In genomic region chr14:28035013-28035412, GRCm38 (mm10) we compare ENCODE assay signal across 21 mouse cellular contexts.
DNase-seq lines count a peak whose midpoint lies in the region; ATAC-seq and TF ChIP-seq lines count a peak whose summit lies in the region.
"Had no signal": no experiment of that assay in that cellular context is flagged by ENCODE, and none has a peak within 500 bp of the region (broad histone marks: within the 10 kb centered on the region; RNA-seq: fewer than 3 reads in every experiment).

No protein-coding gene starts in this region.

- 65% methylated on average over 2 of the region's 2 CpGs for WGBS in kidney, postnatal 0 days
- WGBS in hindbrain, embryonic 12.5 days = 84% methylated on average over 2 of the region's 2 CpGs

- peak; percentile 51 for DNase-seq in kidney, postnatal 0 days (ENCODE audit: low spot score)
- no peak for DNase-seq in kidney, postnatal 36 days
- DNase-seq in 3T3-L1 (ENCODE audit: low read depth, low spot score) (peak; percentile 56), NIH3T3 (ENCODE audit: low read depth) (peak; percentile 25)
- peak; percentile 25 for DNase-seq in fibroblast of lung, adult 2 months (ENCODE audit: low read depth)
- DNase-seq in right cerebral cortex, postnatal 4 days = no peak
- DNase-seq: adrenal gland, adult 2 months; adrenal gland, postnatal 14 days; adrenal gland, postnatal 36 days; cerebellum, adult 11-12 months; cerebellum, adult 2 months; cerebellum, adult 9-10 months; cerebellum, postnatal 10 days; cerebellum, postnatal 25 days; forebrain, postnatal 0 days had no signal

- ATAC-seq in kidney, postnatal 0 days (replicated peaks; ENCODE audit: low FRiP score, low read depth) = no peak
- ATAC-seq in hindbrain, embryonic 12.5 days (ENCODE audit: low FRiP score) = no peak
- ATAC-seq: forebrain, embryonic 13.5 days; forebrain, embryonic 15.5 days; forebrain, postnatal 0 days had no signal

- H3K4me3 ChIP-seq in kidney, postnatal 0 days (replicated peaks; ENCODE audit: low read depth, low read length) = no peak overlapping the region
- H3K4me3 ChIP-seq in hindbrain, embryonic 12.5 days = no peak overlapping the region
- H3K4me3 ChIP-seq: embryonic facial prominence, embryonic 10.5 days; embryonic facial prominence, embryonic 12.5 days; erythroblast, embryonic 14.5 days; forebrain, embryonic 13.5 days; forebrain, embryonic 15.5 days had no signal

- H3K9me3 ChIP-seq in kidney, postnatal 0 days (replicated peaks; ENCODE audit: low read length) = no peaks in the 10 kb centered on the region
- H3K9me3 ChIP-seq in hindbrain, embryonic 12.5 days (replicated peaks) = no peaks in the 10 kb centered on the region
- H3K9me3 ChIP-seq: embryonic facial prominence, embryonic 10.5 days; embryonic facial prominence, embryonic 12.5 days; forebrain, embryonic 13.5 days; forebrain, embryonic 15.5 days had no signal

- no peaks in the 10 kb centered on the region for H3K36me3 ChIP-seq in kidney, postnatal 0 days (ENCODE audit: insufficient read depth, low read length)
- no peaks in the 10 kb centered on the region for H3K36me3 ChIP-seq in hindbrain, embryonic 12.5 days
- H3K36me3 ChIP-seq: embryonic facial prominence, embryonic 10.5 days; embryonic facial prominence, embryonic 12.5 days; forebrain, embryonic 15.5 days had no signal

- no peak overlapping the region for H3K4me2 ChIP-seq in kidney, postnatal 0 days (ENCODE audit: low read length)
- H3K4me2 ChIP-seq in hindbrain, embryonic 12.5 days (replicated peaks) = no peak overlapping the region
- H3K4me2 ChIP-seq: embryonic facial prominence, embryonic 12.5 days; forebrain, embryonic 13.5 days; forebrain, embryonic 15.5 days had no signal

- H3K9ac ChIP-seq in kidney, postnatal 0 days (ENCODE audit: low read depth, low read length) = no peak overlapping the region
- H3K9ac ChIP-seq in hindbrain, embryonic 12.5 days = no peak overlapping the region
- H3K9ac ChIP-seq: embryonic facial prominence, embryonic 12.5 days; forebrain, embryonic 13.5 days; forebrain, embryonic 15.5 days; forebrain, postnatal 0 days had no signal

- no peak for TF ChIP-seq CTCF in kidney, postnatal 0 days (IDR thresholded peaks at IDR 0.05; ENCODE audit: low read depth)

- no peak overlapping the region for H3K27ac ChIP-seq in kidney, postnatal 0 days
- H3K27ac ChIP-seq in hindbrain, embryonic 12.5 days = no peak overlapping the region
- H3K27ac ChIP-seq: embryonic facial prominence, embryonic 10.5 days; embryonic facial prominence, embryonic 12.5 days; forebrain, embryonic 13.5 days; forebrain, embryonic 15.5 days had no signal

- no peaks in the 10 kb centered on the region for H3K27me3 ChIP-seq in kidney, postnatal 0 days (ENCODE audit: insufficient read depth, low read length)
- H3K27me3 ChIP-seq in hindbrain, embryonic 12.5 days = no peaks in the 10 kb centered on the region
- H3K27me3 ChIP-seq: embryonic facial prominence, embryonic 12.5 days; forebrain, embryonic 13.5 days; forebrain, embryonic 15.5 days had no signal

- no peaks in the 10 kb centered on the region for H3K4me1 ChIP-seq in kidney, postnatal 0 days (replicated peaks; ENCODE audit: insufficient read depth, low read length)
- H3K4me1 ChIP-seq in hindbrain, embryonic 12.5 days = no peaks in the 10 kb centered on the region
- H3K4me1 ChIP-seq: embryonic facial prominence, embryonic 10.5 days; embryonic facial prominence, embryonic 12.5 days had no signal

Comparison
In these comparisons a context has a peak if more than half of its experiments do, and no peak if none do; other contexts are left out.
1. DNase-seq: peak in kidney, postnatal 0 days (single experiment), 3T3-L1 (single experiment), NIH3T3 (single experiment) and fibroblast of lung, adult 2 months (single experiment); none in kidney, postnatal 36 days (0 of 2) and right cerebral cortex, postnatal 4 days (single experiment).